Mouse (Mus musculus) right cerebral cortex, postnatal 14 days (tissue): Measurements from ENCODE around the gene Krtap24-1.

Experiments
- DNase-seq: peaks from one replicate; pipeline ENCODE4 v3.0.0; 2022

Krtap24-1 gene

GRCm38 (mm10) chr16:88563045-88563913 is 48.8 kb downstream of the Krtap24-1 start, which contains the start of gene Cldn8:
Gene Cldn8, minus strand, starts transcription at chr16:88563183.
- no peak for DNase-seq

- DNase-seq, result no peak
Observed at GRCm38 (mm10) chr16:88561617-88562164, 50.4 kb downstream of the Krtap24-1 start.
